Mouse (Mus musculus): ENCODE measurements around the gene Txn2. TPM values are rescaled to one million over a fixed set of nuclear protein-coding genes. Genes with fewer than 3 reads are reported as not detected.
A peak's percentile ranks its signal among the peaks of the same experiment; 100 is the strongest.

The Txn2 gene
- polyA plus RNA-seq, 1 experiment from 2014 or later: 216 TPM

DNA sequence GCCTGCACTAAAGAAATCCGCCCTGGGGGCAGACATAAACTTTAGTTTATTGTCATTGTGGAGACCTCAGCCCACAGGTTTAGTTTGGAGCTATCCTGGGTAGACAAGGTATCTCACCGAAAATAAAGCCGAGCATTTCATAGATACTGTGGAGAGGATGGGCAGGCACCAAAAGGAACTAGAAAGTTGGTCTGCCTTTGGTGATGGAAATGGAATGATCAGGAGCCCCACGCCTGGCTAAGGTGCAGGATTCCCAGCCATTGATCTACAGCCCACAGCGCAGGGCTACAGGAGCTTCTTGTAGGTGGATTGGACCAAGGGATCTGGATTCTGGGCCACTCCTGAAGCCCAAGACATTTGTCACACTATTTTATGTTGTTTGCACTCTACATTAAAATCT is 28.8 kb upstream of the Txn2 start:
- DNase-seq (ENCODE audit: low spot score) (no peak), ATAC-seq (ENCODE audit: low FRiP score) (no peak)
- no peak overlapping the region for H3K27ac ChIP-seq
- no peaks in the 10 kb centered on the region for H3K27me3 ChIP-seq (ENCODE audit: control insufficient read depth, insufficient read depth, low read length)
- H3K4me2 ChIP-seq (replicated peaks): no peak overlapping the region
- peaks cover 56% of the 10 kb centered on the region for H3K36me3 ChIP-seq (replicated peaks; ENCODE audit: control insufficient read depth, insufficient read depth)
- no peak overlapping the region for H3K9ac ChIP-seq
- no peaks in the 10 kb centered on the region for H3K9me3 ChIP-seq (ENCODE audit: control insufficient read depth, low read length)
- peaks cover 24% of the 10 kb centered on the region for H3K4me1 ChIP-seq (replicated peaks; ENCODE audit: control insufficient read depth, insufficient read depth, low read length)
- H3K4me3 ChIP-seq (replicated peaks; ENCODE audit: low read length): no peak overlapping the region
- WGBS: 50% methylated on average over 5 of the region's 5 CpGs

DNA sequence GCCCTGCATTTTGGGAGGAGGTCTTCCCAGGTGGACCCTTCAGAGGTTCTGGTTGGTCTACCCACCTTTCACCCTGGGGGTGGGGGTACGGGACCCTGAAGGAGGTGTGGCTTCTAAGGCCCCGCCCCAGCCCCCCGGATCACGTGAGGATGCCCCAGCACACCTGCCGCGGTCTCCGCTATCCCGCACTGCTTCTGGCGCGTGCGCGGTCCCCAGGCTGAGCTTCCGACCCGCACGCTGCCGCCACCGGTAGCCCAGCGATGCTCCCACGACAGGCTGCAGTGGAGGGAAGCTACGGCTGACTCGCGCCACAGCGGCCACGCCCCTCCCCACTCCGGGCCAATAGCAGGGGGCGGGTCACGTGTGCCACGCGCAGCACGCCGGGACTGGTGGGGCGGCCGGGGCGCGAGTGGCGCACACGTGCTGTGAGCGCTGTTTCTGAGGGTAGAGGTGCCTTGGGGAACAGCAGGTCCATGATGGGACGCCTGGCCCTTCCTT is 27.6 kb upstream of the Txn2 start, which contains the start of gene Foxred2:
Foxred2 (minus strand) TSS at position 319 of the 498 bp plus-strand sequence.
- peak within 1 kb of the TSS; percentile 94 for H3K4me2 ChIP-seq (replicated peaks)
- H3K27ac ChIP-seq: peak within 1 kb of the TSS; percentile 20
- DNase-seq (ENCODE audit: low spot score) (peak; percentile 85), ATAC-seq (ENCODE audit: low FRiP score) (peak; percentile 93)
- no peaks in the 10 kb centered on the region for H3K27me3 ChIP-seq (ENCODE audit: control insufficient read depth, insufficient read depth, low read length)
- no peaks in the 10 kb centered on the region for H3K9me3 ChIP-seq (ENCODE audit: control insufficient read depth, low read length)
- H3K9ac ChIP-seq: peak within 1 kb of the TSS; percentile 73
- peaks cover 55% of the 10 kb centered on the region for H3K36me3 ChIP-seq (replicated peaks; ENCODE audit: control insufficient read depth, insufficient read depth)
- WGBS: under 1% methylated on average over 39 of the region's 39 CpGs
- peaks cover 24% of the 10 kb centered on the region for H3K4me1 ChIP-seq (replicated peaks; ENCODE audit: control insufficient read depth, insufficient read depth, low read length)
- peak within 1 kb of the TSS; percentile 50 for H3K4me3 ChIP-seq (replicated peaks; ENCODE audit: low read length)

DNA sequence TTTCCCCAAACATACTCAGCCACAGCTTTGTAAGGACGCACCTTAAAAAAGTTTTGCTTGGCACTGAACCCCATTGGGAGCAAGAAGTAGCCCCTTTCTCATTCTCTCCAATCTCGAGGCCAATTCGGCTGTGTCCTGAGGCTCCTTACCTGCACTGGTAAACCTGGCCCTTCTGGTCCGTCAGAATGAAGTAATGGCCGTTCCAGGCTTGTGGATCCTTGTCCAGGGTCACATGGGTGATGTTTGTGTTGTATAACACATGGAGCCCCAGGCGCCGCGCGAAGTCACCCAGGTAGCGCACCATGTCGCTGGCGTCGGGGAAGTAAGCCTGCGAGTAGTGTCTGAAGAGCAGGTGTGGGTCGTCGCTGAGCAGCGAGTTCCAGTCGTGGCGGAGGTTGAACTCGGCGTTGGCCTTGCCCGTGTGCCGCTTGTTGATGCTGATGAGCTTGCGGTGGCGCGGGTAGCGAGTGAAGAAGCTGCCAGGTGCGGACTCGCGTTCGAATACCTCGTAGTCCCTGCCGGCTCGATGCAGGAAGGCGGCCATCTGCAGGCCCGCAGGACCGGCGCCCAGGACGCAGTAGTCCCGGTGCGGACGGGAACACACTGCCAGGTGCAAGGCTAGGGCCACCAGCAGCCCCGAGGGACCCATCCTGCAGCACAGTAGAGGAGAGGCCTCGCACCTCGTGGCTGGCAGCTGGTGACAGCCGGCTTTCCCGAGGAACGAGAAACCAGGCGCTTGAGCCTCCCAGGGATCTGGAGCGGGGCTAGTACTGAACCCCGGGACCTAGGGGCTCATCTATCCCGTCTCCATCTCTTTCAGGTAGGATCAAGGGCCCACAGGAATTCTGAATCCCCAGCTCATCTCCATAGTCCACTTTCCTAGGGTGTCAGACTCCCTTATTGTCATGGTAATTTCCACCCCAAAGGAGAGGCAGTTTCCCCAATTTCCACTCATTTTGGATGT is 26.9 kb upstream of the Txn2 start:
- no peaks in the 10 kb centered on the region for H3K9me3 ChIP-seq (ENCODE audit: control insufficient read depth, low read length)
- WGBS: 8% methylated on average over 52 of the region's 52 CpGs
- peak overlapping the region; percentile 73 for H3K9ac ChIP-seq
- peak overlapping the region; percentile 94 for H3K4me2 ChIP-seq (replicated peaks)
- ATAC-seq (ENCODE audit: low FRiP score): peak; percentile 41
- peaks cover 55% of the 10 kb centered on the region for H3K36me3 ChIP-seq (replicated peaks; ENCODE audit: control insufficient read depth, insufficient read depth)
- H3K27ac ChIP-seq: peak overlapping the region; percentile 20; the same call in 1 of the 2 replicates
- no peaks in the 10 kb centered on the region for H3K27me3 ChIP-seq (ENCODE audit: control insufficient read depth, insufficient read depth, low read length)
- H3K4me3 ChIP-seq (replicated peaks; ENCODE audit: low read length): peak overlapping the region; percentile 50
- DNase-seq (ENCODE audit: low spot score): no peak
- peaks cover 24% of the 10 kb centered on the region for H3K4me1 ChIP-seq (replicated peaks; ENCODE audit: control insufficient read depth, insufficient read depth, low read length)

DNA sequence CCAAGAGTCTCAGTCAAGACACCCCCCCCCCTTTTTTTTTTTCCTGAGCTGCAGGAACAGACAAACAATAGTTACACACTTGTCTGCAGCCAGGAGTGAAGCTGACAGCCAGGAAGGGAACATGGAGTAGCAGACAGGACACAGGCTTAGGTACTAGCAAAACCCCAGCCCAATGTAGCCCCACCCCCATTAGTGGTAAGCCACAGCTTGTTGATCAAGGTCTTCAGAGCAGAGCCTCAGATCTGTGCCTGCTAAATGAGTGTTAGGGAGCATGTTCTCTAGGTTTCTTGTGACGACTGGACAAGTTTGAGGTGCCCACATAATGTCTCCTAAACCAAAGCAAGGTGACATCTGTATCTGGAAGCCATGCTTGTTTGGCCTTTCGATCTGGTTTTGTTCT is 25.6 kb upstream of the Txn2 start:
- no peak overlapping the region for H3K27ac ChIP-seq
- no peak overlapping the region for H3K9ac ChIP-seq
- WGBS: 89% methylated on average over 2 of the region's 2 CpGs
- peaks cover 51% of the 10 kb centered on the region for H3K36me3 ChIP-seq (replicated peaks; ENCODE audit: control insufficient read depth, insufficient read depth)
- peaks cover 24% of the 10 kb centered on the region for H3K4me1 ChIP-seq (replicated peaks; ENCODE audit: control insufficient read depth, insufficient read depth, low read length)
- no peaks in the 10 kb centered on the region for H3K27me3 ChIP-seq (ENCODE audit: control insufficient read depth, insufficient read depth, low read length)
- no peak for ATAC-seq (ENCODE audit: low FRiP score)
- H3K9me3 ChIP-seq (ENCODE audit: control insufficient read depth, low read length): no peaks in the 10 kb centered on the region
- no peak for DNase-seq (ENCODE audit: low spot score)
- H3K4me3 ChIP-seq (replicated peaks; ENCODE audit: low read length): no peak overlapping the region
- peak overlapping the region; percentile 20 for H3K4me2 ChIP-seq (replicated peaks)

DNA sequence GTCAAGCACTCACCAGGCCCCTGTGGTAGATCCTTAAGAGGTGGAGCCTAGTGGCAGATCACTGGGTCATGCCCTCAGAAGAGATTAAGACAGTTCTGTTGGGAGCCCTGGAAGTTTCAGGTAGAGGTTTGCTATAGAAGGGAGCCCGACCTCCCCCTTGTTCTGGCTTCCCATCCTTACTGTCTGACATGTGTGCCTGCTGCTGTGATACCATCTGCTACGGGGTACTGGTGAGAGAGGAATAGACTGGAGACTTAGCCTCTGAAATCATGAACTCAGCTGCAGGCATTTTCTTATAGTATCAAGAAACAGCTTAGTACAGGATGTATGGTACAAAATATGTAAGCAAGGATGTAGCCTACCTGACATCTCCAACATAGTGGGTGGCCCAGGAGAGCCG is 24.1 kb upstream of the Txn2 start:
- peaks cover 42% of the 10 kb centered on the region for H3K36me3 ChIP-seq (replicated peaks; ENCODE audit: control insufficient read depth, insufficient read depth)
- DNase-seq (ENCODE audit: low spot score) (no peak), ATAC-seq (ENCODE audit: low FRiP score) (no peak)
- H3K9me3 ChIP-seq (ENCODE audit: control insufficient read depth, low read length): no peaks in the 10 kb centered on the region
- no peak overlapping the region for H3K4me2 ChIP-seq (replicated peaks)
- no peak overlapping the region for H3K9ac ChIP-seq
- WGBS: 79% methylated on average over 3 of the region's 3 CpGs
- no peak overlapping the region for H3K27ac ChIP-seq
- H3K4me3 ChIP-seq (replicated peaks; ENCODE audit: low read length): no peak overlapping the region
- H3K4me1 ChIP-seq (replicated peaks; ENCODE audit: control insufficient read depth, insufficient read depth, low read length): peaks cover 24% of the 10 kb centered on the region
- no peaks in the 10 kb centered on the region for H3K27me3 ChIP-seq (ENCODE audit: control insufficient read depth, insufficient read depth, low read length)

DNA sequence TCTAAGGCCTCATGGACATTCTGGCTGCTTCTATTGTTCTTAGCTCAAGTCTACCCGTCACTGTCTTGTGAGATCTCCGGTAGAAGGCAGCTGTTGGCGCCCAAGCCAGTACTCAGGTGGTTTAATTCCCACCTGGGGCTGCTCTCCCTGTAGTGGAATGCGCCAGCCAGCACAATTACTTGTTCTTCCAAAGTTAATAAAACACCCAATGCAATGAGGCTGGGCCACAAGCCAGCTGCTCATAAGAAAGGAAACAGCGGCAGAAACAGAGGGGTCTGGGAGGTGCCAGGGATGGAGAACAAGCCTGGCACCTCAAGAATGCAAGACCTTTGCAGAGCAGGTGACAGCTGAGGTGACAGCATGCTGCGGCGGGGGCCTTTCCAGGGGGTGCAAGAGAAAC is 20.3 kb upstream of the Txn2 start:
- H3K4me2 ChIP-seq (replicated peaks): no peak overlapping the region
- 92% methylated on average over 7 of the region's 7 CpGs for WGBS
- peaks cover 63% of the 10 kb centered on the region for H3K36me3 ChIP-seq (replicated peaks; ENCODE audit: control insufficient read depth, insufficient read depth)
- no peak for ATAC-seq (ENCODE audit: low FRiP score)
- no peak overlapping the region for H3K4me3 ChIP-seq (replicated peaks; ENCODE audit: low read length)
- H3K27ac ChIP-seq: no peak overlapping the region
- no peaks in the 10 kb centered on the region for H3K27me3 ChIP-seq (ENCODE audit: control insufficient read depth, insufficient read depth, low read length)
- peaks cover 4% of the 10 kb centered on the region; the same call in 1 of the 2 replicates for H3K4me1 ChIP-seq (replicated peaks; ENCODE audit: control insufficient read depth, insufficient read depth, low read length)
- no peak overlapping the region for H3K9ac ChIP-seq
- no peak for DNase-seq (ENCODE audit: low spot score)
- H3K9me3 ChIP-seq (ENCODE audit: control insufficient read depth, low read length): no peaks in the 10 kb centered on the region

DNA sequence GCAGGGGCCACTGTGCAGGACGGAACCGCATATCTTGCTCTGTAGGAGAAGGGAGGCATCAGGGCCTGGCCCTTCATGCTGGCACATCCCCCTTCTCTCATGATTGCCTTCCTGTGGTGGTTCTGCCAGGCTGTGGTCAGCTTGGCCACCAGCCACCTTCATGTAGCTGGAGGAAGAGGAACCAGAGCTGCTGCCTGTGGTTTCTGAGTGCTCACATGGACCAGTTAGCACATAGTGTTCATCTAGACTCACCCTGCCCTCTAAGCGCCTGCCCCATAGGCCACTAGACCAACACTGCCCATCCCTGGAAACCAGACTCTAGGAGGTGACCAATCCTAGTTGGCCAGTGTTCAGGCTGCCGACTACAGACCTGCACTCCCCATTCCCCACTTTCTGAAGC is 16.9 kb upstream of the Txn2 start:
- no peak for ATAC-seq (ENCODE audit: low FRiP score)
- Histone ChIP-seq H3K9me3 (ENCODE audit: control insufficient read depth, low read length) (no peaks in the 10 kb centered on the region), H3K4me1 (replicated peaks; ENCODE audit: control insufficient read depth, insufficient read depth, low read length) (no peaks in the 10 kb centered on the region), H3K27me3 (ENCODE audit: control insufficient read depth, insufficient read depth, low read length) (no peaks in the 10 kb centered on the region), H3K4me2 (replicated peaks) (no peak overlapping the region), H3K9ac (no peak overlapping the region), H3K36me3 (replicated peaks; ENCODE audit: control insufficient read depth, insufficient read depth) (peaks cover 61% of the 10 kb centered on the region), H3K4me3 (replicated peaks; ENCODE audit: low read length) (no peak overlapping the region), H3K27ac (no peak overlapping the region)
- DNase-seq (ENCODE audit: low spot score): no peak
- 97% methylated on average over 4 of the region's 4 CpGs for WGBS

DNA sequence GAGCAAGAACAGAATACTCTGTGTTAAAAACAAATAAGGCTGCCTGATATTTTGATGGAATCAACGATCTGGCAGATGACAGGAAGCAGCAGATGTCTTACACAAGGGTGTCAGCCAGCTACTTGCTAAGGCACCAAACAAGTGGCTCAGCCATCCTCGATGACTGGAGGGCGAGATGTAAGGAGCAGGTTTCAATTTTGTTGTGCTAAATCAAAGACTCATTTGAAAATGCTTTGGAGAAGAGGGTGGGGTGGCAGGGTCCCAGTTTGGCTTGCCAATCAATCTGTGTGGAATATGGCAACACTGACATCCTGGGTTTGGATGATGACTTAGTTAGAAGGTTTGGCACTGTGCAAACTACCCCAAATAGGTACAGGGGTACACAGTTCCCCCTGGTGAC is 12.8 kb upstream of the Txn2 start:
- Histone ChIP-seq H3K4me2 (replicated peaks) (no peak overlapping the region), H3K36me3 (replicated peaks; ENCODE audit: control insufficient read depth, insufficient read depth) (peaks cover 33% of the 10 kb centered on the region), H3K9me3 (ENCODE audit: control insufficient read depth, low read length) (no peaks in the 10 kb centered on the region), H3K27ac (no peak overlapping the region), H3K4me1 (replicated peaks; ENCODE audit: control insufficient read depth, insufficient read depth, low read length) (no peaks in the 10 kb centered on the region), H3K4me3 (replicated peaks; ENCODE audit: low read length) (no peak overlapping the region), H3K9ac (no peak overlapping the region), H3K27me3 (ENCODE audit: control insufficient read depth, insufficient read depth, low read length) (no peaks in the 10 kb centered on the region)
- WGBS: 85% methylated on average over 3 of the region's 3 CpGs
- DNase-seq (ENCODE audit: low spot score) (no peak), ATAC-seq (ENCODE audit: low FRiP score) (no peak)

DNA sequence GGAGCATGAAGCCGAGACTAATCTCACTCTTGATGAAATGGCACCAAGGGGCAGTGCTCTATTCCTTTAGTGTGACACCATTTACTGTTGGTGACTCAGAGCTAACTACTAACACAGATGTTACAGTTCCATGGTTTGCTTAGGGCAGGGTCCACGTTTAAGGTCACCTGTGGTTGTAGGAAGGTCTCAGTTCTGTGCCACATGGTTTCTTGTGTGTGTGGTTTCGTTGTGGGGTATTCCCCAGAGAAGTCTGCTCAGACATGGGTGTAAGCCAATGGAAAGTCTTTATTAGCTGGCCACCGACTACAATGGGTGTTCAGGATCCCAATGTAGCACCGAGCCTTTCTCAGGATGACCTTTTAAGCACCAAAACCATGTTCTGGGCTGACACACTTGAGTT is 9.7 kb upstream of the Txn2 start:
- Histone ChIP-seq H3K27ac (no peak overlapping the region), H3K36me3 (replicated peaks; ENCODE audit: control insufficient read depth, insufficient read depth) (peaks cover 19% of the 10 kb centered on the region), H3K4me2 (replicated peaks) (no peak overlapping the region), H3K4me1 (replicated peaks; ENCODE audit: control insufficient read depth, insufficient read depth, low read length) (0 out of 2 replicates have a peak, but pooled peaks cover 2% of the 10 kb centered on the region), H3K9me3 (ENCODE audit: control insufficient read depth, low read length) (no peaks in the 10 kb centered on the region), H3K27me3 (ENCODE audit: control insufficient read depth, insufficient read depth, low read length) (no peaks in the 10 kb centered on the region), H3K4me3 (replicated peaks; ENCODE audit: low read length) (no peak overlapping the region), H3K9ac (no peak overlapping the region)
- ATAC-seq (ENCODE audit: low FRiP score) (no peak), DNase-seq (ENCODE audit: low spot score) (no peak)
- 79% methylated on average over 5 of the region's 5 CpGs for WGBS

Data from hindbrain, embryonic 14.5 days (tissue).